Mouse (Mus musculus) liver, adult 2 months (tissue): ENCODE data around the gene Phpt1.

Experiments
- CTCF ChIP-seq: fragments of 200-500 bp; IDR thresholded peaks from 2 replicates; pipeline ENCODE4 v1.5.1; 2011; ENCODE audit warnings: low read depth, low read length, control low read depth
- POLR2A ChIP-seq: fragments of 200-500 bp; IDR thresholded peaks from 2 replicates; pipeline ENCODE4 v1.6.1; 2011; ENCODE audit warnings: low read length, control low read depth; ENCODE audit not compliant: insufficient read depth; ENCODE audit errors: extremely low read depth

DNA sequence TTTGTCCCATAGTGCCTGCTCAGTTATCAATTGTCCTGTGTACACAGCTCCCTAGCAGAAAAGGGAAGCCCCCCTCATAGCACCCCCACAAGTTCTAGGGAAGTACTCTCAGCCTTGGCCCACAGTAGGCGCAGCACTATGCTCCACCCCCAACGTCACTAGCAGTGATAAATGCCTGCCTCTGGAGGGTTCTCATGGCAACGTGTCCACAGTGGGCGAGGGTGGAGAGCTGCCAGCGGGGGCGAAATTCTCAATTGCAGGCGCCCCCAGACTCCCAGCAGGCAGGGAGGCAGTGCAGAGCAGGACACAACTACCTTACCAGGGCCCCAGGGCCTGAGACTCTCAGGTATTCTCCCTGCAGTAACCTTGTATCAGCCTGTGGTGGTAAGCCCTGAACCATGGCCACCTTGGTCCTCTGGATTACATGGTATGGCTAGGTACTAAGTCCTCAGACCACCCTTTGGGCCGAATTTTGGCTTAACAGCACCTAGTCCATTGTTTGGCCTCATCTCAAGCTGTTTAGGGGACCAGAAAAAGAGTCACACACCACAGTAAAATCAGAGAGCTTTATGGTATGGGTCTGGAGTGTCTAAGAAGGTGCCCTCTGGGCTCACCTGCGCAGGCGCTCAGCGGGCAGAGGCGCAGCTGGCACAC, 7.6 kb upstream of the Phpt1 start:
- TF ChIP-seq CTCF: no peak
- no peak for TF ChIP-seq POLR2A
